Mouse (Mus musculus): ENCODE data around the gene Tgfbi. TPM values are rescaled to one million over a fixed set of nuclear protein-coding genes. Genes with fewer than 3 reads are reported as not detected.

The Tgfbi gene
- polyA plus RNA-seq, 1 experiment: 33.8 TPM

GRCm38 (mm10) chr13:56671206-56671605, 61.9 kb downstream of the Tgfbi start:
- H3K27me3 ChIP-seq (ENCODE audit: control insufficient read depth, insufficient read depth, low read length): no peaks in the 10 kb centered on the region
- H3K36me3 ChIP-seq (ENCODE audit: control insufficient read depth, insufficient read depth, low read length): no peaks in the 10 kb centered on the region
- H3K4me3 ChIP-seq (ENCODE audit: control insufficient read depth, insufficient read depth, low read length): no peak overlapping the region
- no peak for TF ChIP-seq POLR2A (IDR thresholded peaks at IDR 0.05; ENCODE audit: control insufficient read depth, extremely low read depth, insufficient read depth, low read length, poor library complexity)
- H3K4me1 ChIP-seq (replicated peaks; ENCODE audit: control insufficient read depth, insufficient read depth, low read length): peaks cover 7% of the 10 kb centered on the region; the same call in 1 of the 2 replicates
- WGBS: 94% methylated on average over 11 of the region's 11 CpGs
- no peak overlapping the region for H3K27ac ChIP-seq (ENCODE audit: control insufficient read depth, insufficient read depth, low read length)
- DNase-seq: no peak

DNA sequence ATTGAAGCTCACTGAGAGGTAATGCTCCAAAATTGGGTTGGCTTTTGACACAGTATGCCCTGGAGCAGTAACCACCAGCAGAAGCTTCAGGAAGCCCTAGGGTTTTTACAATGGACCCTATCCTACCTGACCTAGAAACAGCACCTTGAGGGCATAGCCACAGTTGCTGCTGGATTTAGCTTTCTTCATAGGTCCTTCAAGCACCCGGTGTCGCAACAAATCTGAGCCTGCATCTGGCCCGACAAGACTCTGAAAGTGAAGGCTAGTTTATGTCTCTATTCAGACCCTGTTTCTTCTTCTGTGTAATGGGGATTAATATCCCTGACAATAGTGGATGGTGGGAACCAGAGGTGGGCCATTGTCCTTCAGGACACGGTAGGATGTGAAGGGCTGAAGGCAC, 68.4 kb downstream of the Tgfbi start:
- no peaks in the 10 kb centered on the region for H3K36me3 ChIP-seq (ENCODE audit: control insufficient read depth, insufficient read depth, low read length)
- H3K4me1 ChIP-seq (replicated peaks; ENCODE audit: control insufficient read depth, insufficient read depth, low read length): peaks cover 27% of the 10 kb centered on the region
- H3K4me3 ChIP-seq (ENCODE audit: control insufficient read depth, insufficient read depth, low read length): no peak overlapping the region
- WGBS: 84% methylated on average over 4 of the region's 4 CpGs
- no peaks in the 10 kb centered on the region for H3K27me3 ChIP-seq (ENCODE audit: control insufficient read depth, insufficient read depth, low read length)
- DNase-seq: no peak
- TF ChIP-seq POLR2A (IDR thresholded peaks at IDR 0.05; ENCODE audit: control insufficient read depth, extremely low read depth, insufficient read depth, low read length, poor library complexity) (no peak), CTCF (IDR thresholded peaks at IDR 0.05; ENCODE audit: borderline replicate concordance, control insufficient read depth, extremely low read depth, insufficient read depth, low read length, poor library complexity) (no peak)
- H3K27ac ChIP-seq (ENCODE audit: control insufficient read depth, insufficient read depth, low read length): no peak overlapping the region

GRCm38 (mm10) chr13:56678188-56678787, 69.0 kb downstream of the Tgfbi start:
- Histone ChIP-seq H3K4me3 (ENCODE audit: control insufficient read depth, insufficient read depth, low read length) (no peak overlapping the region), H3K4me1 (replicated peaks; ENCODE audit: control insufficient read depth, insufficient read depth, low read length) (peaks cover 26% of the 10 kb centered on the region), H3K27ac (ENCODE audit: control insufficient read depth, insufficient read depth, low read length) (no peak overlapping the region), H3K36me3 (ENCODE audit: control insufficient read depth, insufficient read depth, low read length) (no peaks in the 10 kb centered on the region), H3K27me3 (ENCODE audit: control insufficient read depth, insufficient read depth, low read length) (no peaks in the 10 kb centered on the region)
- no peak for TF ChIP-seq CTCF (IDR thresholded peaks at IDR 0.05; ENCODE audit: borderline replicate concordance, control insufficient read depth, extremely low read depth, insufficient read depth, low read length, poor library complexity)
- no peak for TF ChIP-seq POLR2A (IDR thresholded peaks at IDR 0.05; ENCODE audit: control insufficient read depth, extremely low read depth, insufficient read depth, low read length, poor library complexity)
- 68% methylated on average over 10 of the region's 10 CpGs for WGBS
- no peak for DNase-seq

- no peak for DNase-seq
- no peaks in the 10 kb centered on the region for H3K27me3 ChIP-seq (ENCODE audit: control insufficient read depth, insufficient read depth, low read length)
- TF ChIP-seq POLR2A (IDR thresholded peaks at IDR 0.05; ENCODE audit: control insufficient read depth, extremely low read depth, insufficient read depth, low read length, poor library complexity): no peak
- no peak for TF ChIP-seq CTCF (IDR thresholded peaks at IDR 0.05; ENCODE audit: borderline replicate concordance, control insufficient read depth, extremely low read depth, insufficient read depth, low read length, poor library complexity)
- WGBS: 74% methylated on average over 10 of the region's 10 CpGs
- no peak overlapping the region for H3K4me3 ChIP-seq (ENCODE audit: control insufficient read depth, insufficient read depth, low read length)
- no peak overlapping the region for H3K27ac ChIP-seq (ENCODE audit: control insufficient read depth, insufficient read depth, low read length)
- no peaks in the 10 kb centered on the region for H3K36me3 ChIP-seq (ENCODE audit: control insufficient read depth, insufficient read depth, low read length)
- H3K4me1 ChIP-seq (replicated peaks; ENCODE audit: control insufficient read depth, insufficient read depth, low read length): peaks cover 20% of the 10 kb centered on the region
Measured at GRCm38 (mm10) chr13:56678826-56679504, 69.6 kb downstream of the Tgfbi start.

- Histone ChIP-seq H3K27ac (ENCODE audit: control insufficient read depth, insufficient read depth, low read length) (no peak overlapping the region), H3K4me3 (ENCODE audit: control insufficient read depth, insufficient read depth, low read length) (no peak overlapping the region)
Measured at GRCm38 (mm10) chr13:56681924-56682323, 72.6 kb downstream of the Tgfbi start.

DNA sequence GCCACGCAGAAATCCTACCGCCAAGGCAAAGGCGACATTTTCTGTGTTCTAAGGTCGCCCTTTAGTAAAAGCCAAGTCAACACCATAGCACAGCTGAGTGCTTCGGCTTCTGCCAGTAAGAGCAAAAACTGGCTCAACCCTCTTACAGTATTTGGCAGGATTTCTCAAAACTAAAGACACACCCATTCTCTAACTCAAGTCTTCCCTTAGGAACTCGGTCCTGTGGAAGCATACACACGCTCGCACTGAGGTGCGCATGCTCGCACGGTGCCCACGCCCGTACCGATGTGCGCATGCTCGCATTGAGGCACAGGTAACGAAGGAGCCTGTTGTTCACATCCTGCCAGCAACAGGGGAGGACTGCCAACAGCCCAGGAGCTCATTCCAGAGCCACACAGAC, 73.0 kb downstream of the Tgfbi start:
- TF ChIP-seq CTCF (IDR thresholded peaks at IDR 0.05; ENCODE audit: borderline replicate concordance, control insufficient read depth, extremely low read depth, insufficient read depth, low read length, poor library complexity) (no peak), POLR2A (IDR thresholded peaks at IDR 0.05; ENCODE audit: control insufficient read depth, extremely low read depth, insufficient read depth, low read length, poor library complexity) (no peak)
- H3K4me3 ChIP-seq (ENCODE audit: control insufficient read depth, insufficient read depth, low read length): no peak overlapping the region
- 79% methylated on average over 17 of the region's 17 CpGs for WGBS

More at GRCm38 (mm10) chr13:56681924-56682323, 72.6 kb downstream of the Tgfbi start:
- H3K4me1 ChIP-seq (replicated peaks; ENCODE audit: control insufficient read depth, insufficient read depth, low read length): peaks cover 20% of the 10 kb centered on the region
- TF ChIP-seq CTCF (IDR thresholded peaks at IDR 0.05; ENCODE audit: borderline replicate concordance, control insufficient read depth, extremely low read depth, insufficient read depth, low read length, poor library complexity): no peak
- no peak for TF ChIP-seq POLR2A (IDR thresholded peaks at IDR 0.05; ENCODE audit: control insufficient read depth, extremely low read depth, insufficient read depth, low read length, poor library complexity)
- 16% methylated on average over 4 of the region's 4 CpGs for WGBS
- no peaks in the 10 kb centered on the region for H3K27me3 ChIP-seq (ENCODE audit: control insufficient read depth, insufficient read depth, low read length)
- H3K36me3 ChIP-seq (ENCODE audit: control insufficient read depth, insufficient read depth, low read length): no peaks in the 10 kb centered on the region
- DNase-seq: no peak

More for the DNA sequence above, 73.0 kb downstream of the Tgfbi start:
- no peak overlapping the region for H3K27ac ChIP-seq (ENCODE audit: control insufficient read depth, insufficient read depth, low read length)
- H3K4me1 ChIP-seq (replicated peaks; ENCODE audit: control insufficient read depth, insufficient read depth, low read length): peaks cover 20% of the 10 kb centered on the region
- no peaks in the 10 kb centered on the region for H3K27me3 ChIP-seq (ENCODE audit: control insufficient read depth, insufficient read depth, low read length)
- no peaks in the 10 kb centered on the region for H3K36me3 ChIP-seq (ENCODE audit: control insufficient read depth, insufficient read depth, low read length)
- DNase-seq: peak; percentile 42
